Mouse (Mus musculus): ENCODE results near the gene Chn1.

DNA sequence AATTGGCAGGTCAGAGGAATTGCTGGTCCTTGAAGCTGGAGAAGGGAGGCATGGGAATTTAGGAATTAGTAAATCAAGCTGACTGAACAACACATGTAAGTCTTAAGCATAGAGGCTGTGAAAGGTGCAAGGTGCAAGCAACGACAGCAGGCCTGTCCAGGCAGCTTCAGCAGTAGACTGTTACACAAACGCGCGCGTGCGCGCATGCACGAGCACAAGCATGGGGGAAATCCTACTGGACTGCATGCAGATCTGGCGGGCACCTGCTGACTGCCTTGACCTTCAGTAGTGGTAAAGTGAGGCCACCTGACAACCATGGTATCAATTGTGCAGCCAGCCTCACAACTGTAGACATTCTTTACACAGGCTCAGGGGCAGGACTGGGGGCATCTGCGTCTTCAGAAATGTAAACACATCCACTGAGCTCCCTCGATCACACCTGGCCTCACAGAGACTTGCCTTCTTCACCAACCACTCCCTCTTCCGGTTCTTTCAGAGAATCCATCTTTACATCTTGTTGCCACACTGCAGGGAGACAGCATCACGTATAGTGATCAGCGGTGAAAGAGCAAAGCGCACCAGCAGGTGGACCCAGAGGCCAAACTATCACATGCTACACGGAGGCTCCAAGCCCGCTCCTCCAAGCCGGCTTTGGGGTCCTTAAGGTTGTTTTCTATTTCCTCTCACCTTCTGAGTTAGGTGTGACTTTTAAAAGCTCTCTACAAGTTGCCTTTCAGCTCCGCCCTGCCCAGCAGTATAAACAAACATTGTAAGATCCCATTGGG is 16.9 kb upstream of the Chn1 start:
- no peak for TF ChIP-seq CTCF (IDR thresholded peaks at IDR 0.05; ENCODE audit: borderline replicate concordance, control insufficient read depth, extremely low read depth, insufficient read depth, low read length, poor library complexity)
- no peak for TF ChIP-seq POLR2A (IDR thresholded peaks at IDR 0.05; ENCODE audit: control insufficient read depth, extremely low read depth, insufficient read depth, low read length, poor library complexity)

All from thymus, adult 2 months (tissue).